Mouse (Mus musculus) C2C12 (cell line): ENCODE results near the gene Sqstm1.

Experiments
- CTCF ChIP-seq: IDR thresholded peaks from one replicate; pipeline ENCODE4 v1.5.1; 2011; ENCODE audit not compliant: control insufficient read depth, insufficient read depth, insufficient read length
- MYOD1 ChIP-seq: IDR thresholded peaks from one replicate; pipeline ENCODE4 v1.6.1; 2011; ENCODE audit warnings: low read depth; ENCODE audit not compliant: control insufficient read depth, insufficient read length
- USF1 ChIP-seq: IDR thresholded peaks from one replicate; pipeline ENCODE4 v1.6.1; 2011; ENCODE audit warnings: low read depth, mild to moderate bottlenecking, control low read depth, moderate library complexity

DNA sequence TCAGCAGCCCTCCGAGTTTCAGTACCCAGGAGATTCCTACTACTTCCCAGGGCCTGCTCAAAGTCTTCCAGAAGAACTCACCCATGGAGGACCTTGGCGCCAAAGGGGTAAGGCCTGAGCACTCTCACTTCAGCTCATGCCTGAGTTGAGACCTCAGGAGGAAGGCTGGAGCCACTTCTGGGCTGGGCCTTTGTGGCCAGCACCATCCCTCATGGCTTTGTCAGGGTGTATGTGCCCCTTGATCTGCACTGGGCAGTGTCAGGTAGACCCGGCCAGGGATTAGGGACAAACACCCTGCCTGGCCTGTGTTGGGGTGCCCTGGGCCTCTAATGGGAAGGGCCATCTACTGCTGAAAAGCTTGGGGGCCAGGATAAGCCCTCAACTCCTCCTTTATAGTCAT is 59.3 kb downstream of the Sqstm1 start:
- TF ChIP-seq CTCF (no peak), USF1 (no peak), MYOD1 (no peak)
